Comparison of ENCODE assay signal across 8 mouse cellular contexts in genomic region chr16:4420298-4421054, GRCm38 (mm10). TPM values are rescaled to one million over a fixed set of nuclear protein-coding genes. Genes with fewer than 3 reads are reported as not detected.
A peak's percentile ranks its signal among the peaks of the same experiment; 100 is the strongest.
DNase-seq lines count a peak whose midpoint lies in the region; ATAC-seq and TF ChIP-seq lines count a peak whose summit lies in the region.

TSS of gene Adcy9 (minus strand) at chr16:4420498.

- TF ChIP-seq CTCF in bone marrow macrophage, adult 2 months (IDR thresholded peaks at IDR 0.05; ENCODE audit: low read depth, low read length) = no peak
- no peak for TF ChIP-seq CTCF in midbrain, postnatal 0 days (IDR thresholded peaks at IDR 0.05)

- peak within 1 kb of the TSS; percentile 71 for H3K9ac ChIP-seq in embryonic facial prominence, embryonic 15.5 days
- H3K9ac ChIP-seq in kidney, embryonic 14.5 days (ENCODE audit: low read depth, low read length) = peak within 1 kb of the TSS; percentile 69
- peak within 1 kb of the TSS; percentile 73 for H3K9ac ChIP-seq in limb, embryonic 15.5 days
- H3K9ac ChIP-seq in midbrain, postnatal 0 days (replicated peaks; ENCODE audit: low read length, poor library complexity, severe bottlenecking) = peak within 1 kb of the TSS; percentile 61

- peaks cover 8% of the 10 kb centered on the region for H3K27me3 ChIP-seq in embryonic facial prominence, embryonic 15.5 days
- peaks cover 9% of the 10 kb centered on the region for H3K27me3 ChIP-seq in kidney, embryonic 14.5 days (ENCODE audit: control insufficient read depth, insufficient read depth, low read length)
- H3K27me3 ChIP-seq in limb, embryonic 15.5 days = peaks cover 11% of the 10 kb centered on the region; the same call in 1 of the 2 replicates
- no peaks in the 10 kb centered on the region for H3K27me3 ChIP-seq in midbrain, postnatal 0 days (ENCODE audit: insufficient read depth, low read length)

- under 1% methylated on average over 64 of the region's 64 CpGs for WGBS in embryonic facial prominence, embryonic 15.5 days
- WGBS in kidney, embryonic 14.5 days = under 1% methylated on average over 29 of the region's 64 CpGs
- under 1% methylated on average over 63 of the region's 64 CpGs for WGBS in limb, embryonic 15.5 days
- under 1% methylated on average over 28 of the region's 64 CpGs for WGBS in midbrain, postnatal 0 days

- peak within 1 kb of the TSS; percentile 63 for H3K27ac ChIP-seq in bone marrow macrophage, adult 2 months (ENCODE audit: insufficient read depth, low read depth, low read length)
- H3K27ac ChIP-seq in embryonic facial prominence, embryonic 15.5 days (replicated peaks) = peak within 1 kb of the TSS; percentile 84
- peak within 1 kb of the TSS; percentile 37; the same call in 1 of the 2 replicates for H3K27ac ChIP-seq in kidney, embryonic 14.5 days (ENCODE audit: low read depth, low read length)
- peak within 1 kb of the TSS; percentile 84 for H3K27ac ChIP-seq in limb, embryonic 15.5 days
- H3K27ac ChIP-seq in midbrain, postnatal 0 days (ENCODE audit: low read depth, low read length) = peak within 1 kb of the TSS; percentile 75

- TF ChIP-seq POLR2A in bone marrow macrophage, adult 2 months (IDR thresholded peaks at IDR 0.05; ENCODE audit: borderline replicate concordance, low read depth, low read length) = no peak

- H3K4me3 ChIP-seq in bone marrow macrophage, adult 2 months (ENCODE audit: insufficient read depth, low read length) = peak within 1 kb of the TSS; percentile 81
- H3K4me3 ChIP-seq in embryonic facial prominence, embryonic 15.5 days (replicated peaks) = peak within 1 kb of the TSS; percentile 75
- peak within 1 kb of the TSS; percentile 73 for H3K4me3 ChIP-seq in kidney, embryonic 14.5 days (ENCODE audit: low read length)
- peak within 1 kb of the TSS; percentile 88 for H3K4me3 ChIP-seq in limb, embryonic 15.5 days
- peak within 1 kb of the TSS; percentile 63 for H3K4me3 ChIP-seq in midbrain, postnatal 0 days (ENCODE audit: low read depth, low read length)

- peak; percentile 95 for ATAC-seq in embryonic facial prominence, embryonic 15.5 days (ENCODE audit: insufficient number of reproducible peaks, low FRiP score, low TSS enrichment, low read depth)
- ATAC-seq in kidney, embryonic 14.5 days (ENCODE audit: low FRiP score, low TSS enrichment) = peak; percentile 95
- ATAC-seq in limb, embryonic 15.5 days (ENCODE audit: insufficient number of reproducible peaks, low FRiP score, low TSS enrichment, low read depth) = peak; percentile 89
- ATAC-seq in midbrain, postnatal 0 days (ENCODE audit: low FRiP score) = peak; percentile 90

- H3K4me1 ChIP-seq in bone marrow macrophage, adult 2 months (ENCODE audit: control insufficient read depth, insufficient read depth, low read length) = peaks cover 42% of the 10 kb centered on the region
- H3K4me1 ChIP-seq in embryonic facial prominence, embryonic 15.5 days = peaks cover 38% of the 10 kb centered on the region
- peaks cover 10% of the 10 kb centered on the region; the same call in 1 of the 2 replicates for H3K4me1 ChIP-seq in kidney, embryonic 14.5 days (ENCODE audit: control insufficient read depth, insufficient read depth, low read length)
- peaks cover 23% of the 10 kb centered on the region for H3K4me1 ChIP-seq in limb, embryonic 15.5 days
- H3K4me1 ChIP-seq in midbrain, postnatal 0 days (ENCODE audit: insufficient read depth, low read length) = peaks cover 26% of the 10 kb centered on the region

- no peaks in the 10 kb centered on the region for H3K36me3 ChIP-seq in embryonic facial prominence, embryonic 15.5 days
- no peaks in the 10 kb centered on the region for H3K36me3 ChIP-seq in kidney, embryonic 14.5 days (ENCODE audit: control insufficient read depth, insufficient read depth, low read length)
- no peaks in the 10 kb centered on the region for H3K36me3 ChIP-seq in limb, embryonic 15.5 days
- no peaks in the 10 kb centered on the region for H3K36me3 ChIP-seq in midbrain, postnatal 0 days (ENCODE audit: insufficient read depth, low read length)

- peak; percentile 83 to 89 for DNase-seq in B cell, adult 2 months
- DNase-seq in heart, adult 9 months (ENCODE audit: low spot score in 2 of 2) = peak; percentile 91 to 93
- DNase-seq in midbrain, postnatal 0 days (ENCODE audit: low spot score) = peak; percentile 93
- DNase-seq in spleen, postnatal 36 days (ENCODE audit: low spot score in 2 of 2) = peak; percentile 86

- no peaks in the 10 kb centered on the region for H3K9me3 ChIP-seq in embryonic facial prominence, embryonic 15.5 days (replicated peaks)
- H3K9me3 ChIP-seq in kidney, embryonic 14.5 days (ENCODE audit: control insufficient read depth, low read length) = no peaks in the 10 kb centered on the region
- H3K9me3 ChIP-seq in limb, embryonic 15.5 days = no peaks in the 10 kb centered on the region
- no peaks in the 10 kb centered on the region for H3K9me3 ChIP-seq in midbrain, postnatal 0 days (ENCODE audit: low read length)

- H3K4me2 ChIP-seq in embryonic facial prominence, embryonic 15.5 days (replicated peaks) = peak within 1 kb of the TSS; percentile 94
- peak within 1 kb of the TSS; percentile 98 for H3K4me2 ChIP-seq in kidney, embryonic 14.5 days (replicated peaks; ENCODE audit: low read depth, low read length)
- H3K4me2 ChIP-seq in limb, embryonic 15.5 days = peak within 1 kb of the TSS; percentile 95
- H3K4me2 ChIP-seq in midbrain, postnatal 0 days (ENCODE audit: low read depth, low read length, poor library complexity, severe bottlenecking) = peak within 1 kb of the TSS; percentile 95

RNA-seq across cellular contexts. Expression of gene Adcy9, which starts in this region (rescaled TPM):
- 8.2 and 10.5 TPM in 2 replicates for polyA plus RNA-seq in bone marrow macrophage, adult 2 months (2012; ENCODE audit: insufficient read depth, insufficient read length, missing spikeins)
- polyA plus RNA-seq in embryonic facial prominence, embryonic 15.5 days (2015; fragmentation: Nextera tagmentation; extraction: Ambion mirVana) = 2.0 and 2.2 TPM in 2 replicates
- 1.1 and 1.3 TPM in 2 replicates for polyA plus RNA-seq in kidney, embryonic 14.5 days (2014; fragmentation: Nextera tagmentation; extraction: Ambion mirVana)
- 1.4 and 1.6 TPM in 2 replicates for polyA plus RNA-seq in limb, embryonic 15.5 days (2015; fragmentation: Nextera tagmentation; extraction: Ambion mirVana)
- total RNA-seq in midbrain, postnatal 0 days (2014; rRNA removed) = 29.7 and 31.6 TPM in 2 replicates
- 4.1 and 4.3 TPM in 2 replicates for polyA plus RNA-seq in midbrain, postnatal 0 days (2015; fragmentation: Nextera tagmentation; extraction: Ambion mirVana)

Comparison
In these comparisons a context has a peak if more than half of its experiments do, and no peak if none do; other contexts are left out.
1. Peak in every context shown above with its lines: DNase-seq, ATAC-seq, H3K4me3 ChIP-seq and H3K27ac ChIP-seq.